Mouse (Mus musculus) frontal cortex, postnatal 25 days (tissue): Measurements from ENCODE around the gene Nptxr.
A peak's percentile ranks its signal among the peaks of the same experiment; 100 is the strongest.

Source experiments
- DNase-seq, 2 experiments: peaks; one replicate each; pipeline ENCODE4 v3.0.0; 2022; ENCODE audit warnings: low spot score in 2 of 2

Nptxr gene

GRCm38 (mm10) chr15:79790905-79791304 lies 13.7 kb downstream of the Nptxr start:
- DNase-seq = no peak

- DNase-seq = no peak
Observed at GRCm38 (mm10) chr15:79790111-79790510, 14.5 kb downstream of the Nptxr start.

GRCm38 (mm10) chr15:79787815-79788214 lies 16.8 kb downstream of the Nptxr start:
- no peak for DNase-seq

- no peak for DNase-seq
Observed at GRCm38 (mm10) chr15:79785056-79785455, 19.5 kb downstream of the Nptxr start.

GRCm38 (mm10) chr15:79777749-79778148 lies 26.8 kb downstream of the Nptxr start, which contains the start of gene Dnal4:
TSS of gene Dnal4 (minus strand) at chr15:79777849.
- no peak for DNase-seq

GRCm38 (mm10) chr15:79775662-79776061 lies 28.9 kb downstream of the Nptxr start:
- DNase-seq = no peak

- peak; percentile 83 to 93 for DNase-seq
Observed at GRCm38 (mm10) chr15:79774117-79775027, 30.2 kb downstream of the Nptxr start.

GRCm38 (mm10) chr15:79770629-79771240 lies 33.8 kb downstream of the Nptxr start:
- no peak for DNase-seq

- DNase-seq = no peak
Observed at GRCm38 (mm10) chr15:79768302-79768701, 36.3 kb downstream of the Nptxr start.

GRCm38 (mm10) chr15:79767327-79767961 lies 37.1 kb downstream of the Nptxr start:
- DNase-seq = no peak

GRCm38 (mm10) chr15:79766586-79767071 lies 37.9 kb downstream of the Nptxr start:
- DNase-seq = peak in 1 of 2 experiments; percentile 32

- DNase-seq = no peak
Observed at GRCm38 (mm10) chr15:79766168-79766567, 38.4 kb downstream of the Nptxr start.

GRCm38 (mm10) chr15:79765361-79765760 lies 39.2 kb downstream of the Nptxr start:
- no peak for DNase-seq

GRCm38 (mm10) chr15:79764539-79765267 lies 39.9 kb downstream of the Nptxr start:
- peak in 1 of 2 experiments; percentile 51 for DNase-seq

- no peak for DNase-seq
Observed at GRCm38 (mm10) chr15:79763601-79764246, 40.8 kb downstream of the Nptxr start.

- DNase-seq = no peak
Observed at GRCm38 (mm10) chr15:79763001-79763400, 41.6 kb downstream of the Nptxr start.

GRCm38 (mm10) chr15:79760956-79761355 lies 43.6 kb downstream of the Nptxr start:
- DNase-seq = no peak

- no peak for DNase-seq
Observed at GRCm38 (mm10) chr15:79757118-79757517, 47.4 kb downstream of the Nptxr start.

- no peak for DNase-seq
Observed at GRCm38 (mm10) chr15:79755977-79756625, 48.5 kb downstream of the Nptxr start.

- DNase-seq = no peak
Observed at GRCm38 (mm10) chr15:79755176-79755575, 49.4 kb downstream of the Nptxr start.

GRCm38 (mm10) chr15:79753873-79754272 lies 50.7 kb downstream of the Nptxr start:
- no peak for DNase-seq
